Mouse (Mus musculus): ENCODE data around the gene Kcnc3.
A peak's percentile ranks its signal among the peaks of the same experiment; 100 is the strongest.

The Kcnc3 gene

DNA sequence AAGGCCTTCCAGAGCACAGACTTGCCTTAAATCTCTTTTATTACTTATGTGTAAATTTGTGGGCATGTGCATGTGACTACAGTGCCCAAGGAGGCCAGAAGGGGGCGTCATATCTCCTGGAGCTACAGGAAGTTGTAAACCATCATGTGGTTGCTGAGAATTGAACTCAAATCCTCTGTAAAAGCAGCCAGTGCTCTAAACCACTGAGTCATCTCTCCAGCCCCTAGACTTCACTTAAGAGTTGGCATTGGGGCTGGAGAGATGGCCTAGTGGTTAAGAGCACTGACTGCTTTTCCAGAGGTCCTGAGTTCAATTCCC is 35.6 kb downstream of the Kcnc3 start:
- DNase-seq (ENCODE audit: low read depth, low spot score), result peak; percentile 50

DNA sequence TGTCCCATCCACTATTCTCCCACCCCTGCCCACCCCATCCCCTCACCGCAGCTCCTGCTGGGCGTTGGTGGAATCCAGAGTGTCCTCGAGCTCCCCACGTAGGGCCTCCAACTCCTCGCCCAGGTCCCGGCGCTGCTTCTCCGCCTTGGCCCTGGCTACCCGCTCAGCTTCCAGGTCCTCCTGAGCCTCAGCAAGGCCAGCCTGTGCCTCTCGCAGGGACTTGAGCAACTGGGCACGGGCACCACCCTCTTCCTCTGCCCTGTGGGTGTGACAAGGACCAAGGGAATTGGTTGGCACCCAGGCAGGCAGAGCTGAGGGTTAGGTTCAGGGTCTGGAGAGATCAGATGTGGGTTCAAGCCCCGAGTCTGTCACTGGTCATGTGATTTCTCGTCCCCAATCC is 36.5 kb downstream of the Kcnc3 start:
- DNase-seq (ENCODE audit: low read depth, low spot score), result no peak

DNA sequence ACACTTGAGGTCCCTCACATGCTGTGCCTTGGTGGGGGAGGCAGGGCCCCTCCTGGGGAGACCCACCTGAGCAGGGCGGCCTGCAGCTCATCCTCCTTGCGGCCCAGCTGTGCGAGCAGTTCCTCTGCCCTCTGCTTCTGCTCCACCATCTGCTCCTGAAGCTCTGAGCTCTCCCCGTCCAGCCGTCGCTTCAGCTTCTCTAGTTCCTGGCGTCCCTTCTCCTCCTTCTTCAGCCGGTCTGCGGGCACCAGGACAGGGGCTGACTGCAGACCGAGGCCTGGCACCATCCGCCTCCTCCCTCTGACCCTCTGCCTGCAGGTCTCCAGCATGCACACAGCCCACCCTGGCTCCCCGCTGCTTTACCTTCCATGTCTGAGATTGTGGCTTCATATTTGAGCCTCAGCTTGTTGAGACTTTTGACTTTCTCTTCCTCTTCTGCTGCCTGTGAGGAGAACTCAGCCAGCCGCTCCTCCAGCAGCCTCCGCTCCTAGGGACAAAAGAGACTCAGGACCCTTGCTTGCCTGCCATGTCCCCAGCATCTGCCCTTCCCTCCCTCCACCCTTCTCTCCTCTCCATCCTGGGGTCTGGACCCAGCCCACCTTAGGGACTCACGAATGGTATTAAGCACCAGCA is 38.1 kb downstream of the Kcnc3 start:
- DNase-seq (ENCODE audit: low read depth, low spot score), result no peak

DNA sequence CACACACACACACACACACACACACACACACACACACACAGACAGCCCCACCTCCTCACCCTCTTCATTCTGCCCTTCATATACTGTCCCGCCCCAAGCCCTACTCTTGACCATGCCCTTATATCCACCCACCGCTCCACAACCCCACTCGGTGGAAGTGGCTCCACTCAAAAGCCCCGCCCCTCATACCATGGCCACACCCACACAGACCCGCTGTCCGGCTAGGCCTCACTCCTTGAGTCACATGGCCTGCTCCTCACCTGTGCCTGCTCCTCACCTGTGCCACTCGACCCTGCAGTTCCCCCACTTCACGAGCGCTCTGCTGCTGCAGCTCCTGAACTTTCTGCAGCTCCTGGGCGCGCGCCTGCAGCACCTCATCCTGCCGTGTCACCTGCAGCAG is 40.0 kb downstream of the Kcnc3 start:
- DNase-seq (ENCODE audit: low read depth, low spot score), result peak; percentile 58

DNA sequence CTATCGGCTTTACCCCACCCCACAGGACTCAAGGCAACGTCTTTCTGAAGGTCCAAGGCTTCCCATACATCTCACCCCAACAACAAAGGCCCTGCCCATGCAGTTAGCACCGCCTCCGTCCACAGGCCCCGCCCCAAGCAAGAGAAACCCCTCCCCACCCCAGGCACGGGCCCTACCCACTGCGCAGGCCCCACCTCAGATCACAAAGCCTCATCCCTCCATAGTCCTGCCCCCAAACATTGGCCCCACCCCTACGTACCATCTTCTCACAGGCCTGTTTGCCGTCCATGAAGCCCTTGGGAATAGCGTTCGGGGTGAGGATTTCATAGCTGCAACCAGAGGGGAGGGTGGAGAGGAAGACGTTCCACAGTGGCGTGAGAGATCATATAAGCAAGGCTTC is 42.2 kb downstream of the Kcnc3 start:
- peak; percentile 95 for DNase-seq (ENCODE audit: low read depth, low spot score)

DNA sequence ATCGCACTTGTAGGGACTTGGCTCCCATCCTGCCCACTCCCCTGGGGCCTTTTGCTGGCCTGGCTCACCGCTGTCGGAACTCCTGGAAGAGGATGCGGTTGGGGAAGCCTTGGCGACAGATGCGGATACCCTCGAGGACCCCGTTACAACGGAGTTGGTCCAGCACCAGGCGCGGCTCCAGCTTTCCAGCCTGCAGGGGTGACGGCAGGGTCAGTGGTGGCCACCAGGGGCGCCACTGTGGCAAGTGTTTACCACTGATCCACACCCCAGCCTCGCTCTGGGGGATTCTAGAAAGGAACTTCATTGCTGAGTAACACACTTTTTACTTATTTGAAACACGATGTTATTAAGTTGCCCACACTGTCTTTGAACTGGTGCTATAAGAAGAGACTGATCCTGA is 42.9 kb downstream of the Kcnc3 start:
- peak; percentile 69 for DNase-seq (ENCODE audit: low read depth, low spot score)

DNA sequence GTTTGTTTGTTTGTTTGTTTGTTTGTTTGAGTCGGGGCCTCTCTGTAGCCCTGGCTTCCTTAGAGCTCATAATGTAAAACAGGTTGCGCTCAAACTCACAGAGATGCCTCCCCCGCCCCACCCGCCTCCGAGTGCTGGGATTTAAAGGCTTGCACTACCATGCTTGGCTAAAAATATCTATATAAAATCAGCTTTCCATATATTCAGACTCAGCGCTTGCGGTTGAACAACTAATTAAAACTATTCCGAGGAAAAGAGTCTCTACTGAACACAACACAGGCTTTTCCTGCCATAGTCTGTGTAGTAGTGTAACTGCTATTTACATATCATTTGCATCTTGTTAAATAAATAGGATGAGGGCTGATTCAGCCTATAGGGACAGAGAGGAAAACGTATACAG is 46.2 kb downstream of the Kcnc3 start:
- no peak for DNase-seq (ENCODE audit: low read depth, low spot score)

DNA sequence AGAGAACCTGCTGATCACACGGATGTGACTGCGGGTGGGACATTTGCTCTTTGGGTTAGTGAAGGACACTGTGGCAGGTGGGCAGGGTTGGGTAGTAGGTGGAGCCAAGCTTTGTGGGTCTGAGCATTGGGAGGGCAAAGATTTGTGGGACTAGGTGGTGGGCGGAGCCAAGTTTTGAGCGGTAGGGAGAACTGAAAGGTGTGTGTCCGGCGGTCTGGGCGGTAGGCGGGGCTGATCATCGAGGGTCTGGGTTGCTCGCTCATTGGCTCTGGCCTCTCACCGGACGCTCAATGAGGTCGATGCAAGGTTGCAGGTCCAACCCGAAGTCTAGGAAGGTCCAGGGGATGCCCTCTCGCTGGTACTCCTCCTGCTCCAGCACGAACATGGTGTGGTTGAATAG is 48.2 kb downstream of the Kcnc3 start:
- DNase-seq (ENCODE audit: low read depth, low spot score), result peak; percentile 96

DNA sequence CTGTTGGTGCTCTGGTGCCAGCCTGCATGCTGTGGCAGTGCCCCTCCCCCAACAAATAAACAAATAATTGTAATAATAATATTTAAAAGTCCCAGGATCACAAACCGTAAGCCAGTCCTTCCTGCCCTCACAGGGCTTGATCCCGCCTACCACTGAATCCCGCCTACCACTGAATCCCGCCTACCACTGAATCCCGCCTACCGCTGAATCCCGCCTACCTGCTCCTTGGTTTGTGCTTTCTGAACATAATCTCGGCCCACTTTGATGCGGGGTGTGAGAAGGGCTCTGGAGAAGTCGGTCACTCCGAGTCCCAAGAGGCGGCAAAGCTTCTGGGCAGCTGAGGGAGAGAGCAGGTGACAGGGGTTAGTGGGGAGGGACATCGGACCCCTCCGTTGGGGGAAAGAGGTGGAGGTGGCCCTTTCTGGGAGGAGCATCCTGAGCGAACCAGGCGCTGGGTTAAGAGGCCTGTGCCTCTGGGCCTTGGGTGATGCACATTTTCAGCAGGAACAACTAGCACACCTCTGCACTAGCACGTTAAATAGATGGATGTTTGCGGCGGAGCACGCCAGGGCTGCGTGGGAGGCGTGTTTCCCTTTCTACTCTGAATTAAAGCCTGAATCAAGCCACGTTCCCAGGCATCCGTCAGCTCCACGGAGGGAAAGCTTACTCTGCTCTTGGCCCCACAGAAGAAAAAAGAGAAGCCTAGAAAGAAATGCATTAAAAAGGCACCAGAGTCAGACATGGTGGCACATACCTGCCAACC is 50.6 kb downstream of the Kcnc3 start:
- DNase-seq (ENCODE audit: low read depth, low spot score), result peak; percentile 84

DNA sequence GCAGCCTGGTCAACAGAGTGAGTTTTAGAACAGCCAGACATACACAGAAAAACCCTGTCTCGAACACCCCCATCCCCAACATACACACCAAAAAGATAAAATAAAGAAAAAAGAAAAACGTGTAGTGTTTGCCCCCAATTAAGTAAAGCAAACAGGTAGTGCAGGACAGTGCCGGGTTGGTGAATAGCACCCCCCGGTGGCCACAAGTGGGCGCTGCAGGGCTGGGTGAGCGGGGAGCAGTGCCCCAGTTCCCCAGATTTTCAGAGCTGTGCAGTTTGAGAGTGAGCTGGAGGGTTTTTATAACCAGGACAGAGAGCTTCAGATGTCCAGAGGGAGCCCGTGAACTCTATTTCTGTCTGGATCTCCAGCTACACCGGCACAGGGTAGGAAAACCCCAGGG is 51.4 kb downstream of the Kcnc3 start:
- peak; percentile 58 for DNase-seq (ENCODE audit: low read depth, low spot score)

DNA sequence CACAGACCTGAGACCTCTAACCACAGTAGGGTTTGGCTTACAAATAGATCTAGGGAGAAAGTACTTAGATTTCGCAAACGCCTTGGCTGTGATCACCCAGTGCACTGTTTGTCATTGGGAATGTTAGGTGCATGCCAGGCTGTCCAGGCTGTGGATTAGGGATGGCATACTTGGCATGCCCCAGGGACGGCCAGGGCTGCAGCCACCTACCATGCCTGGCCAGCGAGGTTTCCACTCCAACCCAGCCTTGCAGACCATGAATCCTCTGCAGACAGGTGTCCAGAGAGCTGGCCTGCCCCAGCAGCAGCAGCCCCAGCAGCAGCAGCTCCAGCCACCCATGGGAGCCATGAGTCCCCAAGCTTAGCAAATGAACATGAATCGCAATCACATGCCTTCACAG is 54.8 kb downstream of the Kcnc3 start:
- DNase-seq (ENCODE audit: low read depth, low spot score), result no peak

DNA sequence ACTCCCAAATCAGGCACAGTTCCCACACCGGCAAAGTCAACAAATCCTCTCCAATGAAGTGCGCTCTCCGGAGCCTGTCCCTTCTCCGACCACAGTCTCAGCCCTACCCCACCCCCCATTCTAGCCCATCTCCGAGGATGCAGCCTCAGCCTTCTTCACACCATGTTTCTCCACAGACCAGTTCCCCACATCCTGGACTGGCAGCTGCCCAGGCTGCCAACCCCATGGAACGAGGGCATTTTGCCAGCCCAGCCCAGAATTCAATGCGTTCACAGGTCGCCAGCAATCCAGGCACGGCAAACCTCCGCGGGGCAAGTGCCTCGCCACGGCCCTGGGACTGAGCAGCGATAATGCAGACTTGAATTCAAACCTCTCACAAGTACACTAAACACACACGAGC is 55.5 kb downstream of the Kcnc3 start:
- DNase-seq (ENCODE audit: low read depth, low spot score), result no peak

DNA sequence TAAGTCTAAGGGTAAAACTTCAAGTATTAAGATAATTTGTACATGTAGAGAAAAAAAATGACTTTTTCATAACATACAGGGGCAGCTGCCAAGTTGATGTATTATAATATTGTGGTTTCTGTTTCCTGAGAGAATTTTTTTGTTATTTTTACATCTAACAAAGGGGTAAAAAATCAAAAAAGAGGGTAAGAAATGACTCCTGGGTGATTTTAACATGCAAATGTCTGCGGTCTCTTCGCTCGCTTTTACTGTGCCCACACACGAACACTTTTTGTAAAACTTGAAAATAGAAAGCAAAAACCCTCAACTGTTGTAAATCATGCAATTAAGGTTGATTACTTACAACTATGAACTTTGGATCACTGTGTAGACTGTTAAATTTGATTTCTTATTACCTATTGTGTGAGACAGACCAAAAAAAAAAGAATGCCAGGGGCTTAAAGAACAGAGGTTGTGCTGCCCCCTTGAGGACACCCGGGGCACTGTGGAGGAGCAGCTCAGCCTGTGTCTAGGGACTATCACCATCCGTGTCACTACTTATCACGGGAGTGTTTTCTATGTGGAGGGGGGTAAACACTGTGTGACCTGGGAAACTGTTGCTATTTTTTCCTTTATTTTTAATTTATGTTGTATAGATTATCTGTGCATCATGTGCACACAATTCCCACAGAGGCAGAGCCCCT is 56.7 kb downstream of the Kcnc3 start:
- peak; percentile 81 for DNase-seq (ENCODE audit: low read depth, low spot score)

DNA sequence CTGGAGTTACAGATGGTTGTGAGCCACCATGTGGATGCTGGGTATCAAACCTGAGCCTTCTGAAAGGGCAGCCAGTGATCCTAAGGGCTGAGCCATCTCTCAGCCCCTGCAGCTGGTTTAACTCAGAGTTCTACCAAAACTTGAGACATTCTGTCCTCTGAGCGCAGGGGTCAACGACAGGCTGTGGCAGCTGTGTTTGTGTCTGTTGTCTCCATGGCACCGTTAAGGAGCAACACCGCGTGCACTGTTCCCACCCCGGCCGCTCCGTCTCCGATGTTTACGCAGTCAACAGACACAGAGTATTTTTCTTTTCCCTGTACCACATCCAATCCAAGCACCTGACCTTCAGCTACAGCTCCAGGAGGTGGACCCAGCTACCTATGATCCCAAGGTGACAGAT is 57.3 kb downstream of the Kcnc3 start:
- DNase-seq (ENCODE audit: low read depth, low spot score), result no peak

DNA sequence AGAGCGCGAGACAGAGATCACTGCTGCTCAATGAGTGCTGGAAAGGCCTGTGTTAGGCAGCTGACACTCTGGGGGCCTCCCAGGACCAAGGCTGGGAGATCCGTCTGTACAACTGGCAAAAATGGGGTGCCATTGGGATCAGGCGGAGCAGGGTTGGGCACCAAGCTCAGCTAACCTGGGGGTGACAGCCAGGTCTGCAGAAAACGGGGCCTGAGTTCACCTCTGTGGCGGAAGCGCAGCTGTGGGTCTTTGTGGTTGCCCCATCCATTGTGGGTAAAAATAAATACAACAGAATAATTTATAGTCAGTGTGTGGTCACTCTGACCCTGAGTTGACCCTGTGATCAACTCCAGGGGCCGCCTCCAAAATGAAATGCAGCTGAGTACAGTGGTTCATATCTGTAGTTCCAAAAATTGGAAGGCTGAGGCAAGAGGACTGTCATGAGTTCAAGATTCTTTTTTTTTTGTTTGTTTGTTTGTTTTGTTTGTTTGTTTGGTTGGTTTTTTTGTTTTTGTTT is 58.7 kb downstream of the Kcnc3 start:
- no peak for DNase-seq (ENCODE audit: low read depth, low spot score)

DNA sequence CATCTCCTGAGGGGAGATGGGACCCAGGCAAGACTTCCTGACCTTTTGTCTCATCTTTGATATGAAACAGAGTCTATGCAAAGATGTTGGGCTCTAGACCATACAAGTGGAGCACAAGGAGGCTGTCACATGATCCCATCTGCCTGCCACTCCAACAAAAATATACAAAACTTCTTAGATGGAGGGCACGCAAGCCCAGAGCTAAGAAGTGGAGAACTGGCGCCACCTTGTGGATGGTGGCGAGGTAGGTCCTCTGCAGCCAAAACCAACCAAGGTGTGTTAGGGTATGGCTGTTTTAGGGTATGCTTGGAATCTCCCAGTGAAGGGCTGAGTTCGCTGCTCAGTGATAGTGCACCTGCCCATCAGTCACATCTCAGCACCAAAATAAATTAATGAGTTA is 59.5 kb downstream of the Kcnc3 start:
- peak; percentile 83 for DNase-seq (ENCODE audit: low read depth, low spot score)

DNA sequence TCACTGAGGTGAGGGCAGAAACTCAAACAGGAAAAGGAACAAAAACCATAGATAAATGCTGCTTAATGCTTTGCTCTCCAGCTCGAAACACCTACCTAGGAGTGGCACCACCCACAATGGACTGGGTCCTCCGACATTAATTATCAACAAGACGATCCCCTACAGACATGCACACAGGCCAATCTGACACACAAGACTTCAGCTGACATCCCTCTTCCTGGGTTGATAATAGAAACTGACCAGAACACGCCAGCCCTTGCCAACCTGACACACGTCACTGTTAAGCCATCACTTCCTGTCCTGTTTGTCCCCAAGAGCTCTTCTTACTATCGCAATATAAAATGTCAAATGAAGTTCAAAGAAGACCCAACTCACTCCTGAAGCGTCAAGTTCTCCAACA is 61.0 kb downstream of the Kcnc3 start:
- no peak for DNase-seq (ENCODE audit: low read depth, low spot score)

DNA sequence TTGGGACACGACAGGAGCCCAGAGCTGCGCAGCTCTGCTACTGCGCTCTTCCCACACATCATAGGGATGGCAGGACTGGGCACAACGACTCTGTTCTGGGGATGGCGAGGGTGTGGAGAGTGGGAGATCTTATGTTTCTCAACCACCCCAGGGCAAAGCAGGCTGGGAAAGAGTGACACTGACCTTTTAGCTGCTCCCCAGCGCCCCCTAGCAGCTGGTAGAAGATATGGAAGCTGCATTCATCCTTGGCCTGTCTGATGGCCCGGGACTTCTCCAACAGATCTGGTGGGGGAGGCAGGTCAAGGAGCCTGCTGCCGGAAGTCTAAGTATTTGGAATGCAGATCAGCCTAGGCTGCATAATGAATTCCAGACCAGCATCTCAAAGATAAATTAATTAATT is 63.3 kb downstream of the Kcnc3 start:
- peak; percentile 91 for DNase-seq (ENCODE audit: low read depth, low spot score)
